Mouse (Mus musculus) embryonic facial prominence, embryonic 10.5 days (tissue): ENCODE results near the gene Cebpb. TPM values are rescaled to one million over a fixed set of nuclear protein-coding genes. Genes with fewer than 3 reads are reported as not detected.
"Not testable (repeated sequence)": the region's sequence is repeated elsewhere in the genome, so short reads cannot be mapped to it uniquely, and the experiment has no call there.

Experiments
- DNase-seq: peaks from one replicate; pipeline ENCODE4 v3.0.0-alpha.2; 2017; ENCODE audit warnings: low spot score
- H3K27ac ChIP-seq: fragments of 300-500 bp; sonication (generic); replicated peaks from 2 replicates; pipeline ENCODE4 v1.5.1; 2016; ENCODE audit warnings: mild to moderate bottlenecking
- H3K27me3 ChIP-seq: fragments of 300-500 bp; sonication (generic); replicated peaks from 2 replicates; pipeline ENCODE4 v1.6.1; 2016; ENCODE audit warnings: low read depth, mild to moderate bottlenecking; ENCODE audit not compliant: poor library complexity, severe bottlenecking
- H3K36me3 ChIP-seq: fragments of 300-500 bp; sonication (generic); replicated peaks from 2 replicates; pipeline ENCODE4 v1.6.1; 2016; ENCODE audit warnings: mild to moderate bottlenecking, moderate library complexity
- H3K4me1 ChIP-seq: fragments of 300-500 bp; sonication (generic); 2 replicates; pipeline ENCODE4 v1.6.1; 2016
- H3K4me3 ChIP-seq: fragments of 300-500 bp; sonication (generic); 2 replicates; pipeline ENCODE4 v1.5.1; 2016; ENCODE audit warnings: mild to moderate bottlenecking, moderate library complexity
- H3K9me3 ChIP-seq: fragments of 300-500 bp; sonication (generic); 2 replicates; pipeline ENCODE4 v1.6.1; 2016; ENCODE audit warnings: mild to moderate bottlenecking
- WGBS: fragments of 180-500 bp; shearing (Covaris S2); methylation state at CpG from one replicate; pipeline ENCODE4 v1.1.7; 2016; 5-methylcytosine and 5-hydroxymethylcytosine counted together
- polyA plus RNA-seq: library from polyadenylated mRNA; unstranded; fragments of >200 nt; fragmentation: Nextera tagmentation; extraction: Ambion mirVana; gene quantifications from 2 replicates; pipeline ENCODE4 v1.2.1, GENCODE M21; 2016

Gene Cebpb
- 1.7 and 1.8 TPM in 2 replicates for polyA plus RNA-seq

DNA sequence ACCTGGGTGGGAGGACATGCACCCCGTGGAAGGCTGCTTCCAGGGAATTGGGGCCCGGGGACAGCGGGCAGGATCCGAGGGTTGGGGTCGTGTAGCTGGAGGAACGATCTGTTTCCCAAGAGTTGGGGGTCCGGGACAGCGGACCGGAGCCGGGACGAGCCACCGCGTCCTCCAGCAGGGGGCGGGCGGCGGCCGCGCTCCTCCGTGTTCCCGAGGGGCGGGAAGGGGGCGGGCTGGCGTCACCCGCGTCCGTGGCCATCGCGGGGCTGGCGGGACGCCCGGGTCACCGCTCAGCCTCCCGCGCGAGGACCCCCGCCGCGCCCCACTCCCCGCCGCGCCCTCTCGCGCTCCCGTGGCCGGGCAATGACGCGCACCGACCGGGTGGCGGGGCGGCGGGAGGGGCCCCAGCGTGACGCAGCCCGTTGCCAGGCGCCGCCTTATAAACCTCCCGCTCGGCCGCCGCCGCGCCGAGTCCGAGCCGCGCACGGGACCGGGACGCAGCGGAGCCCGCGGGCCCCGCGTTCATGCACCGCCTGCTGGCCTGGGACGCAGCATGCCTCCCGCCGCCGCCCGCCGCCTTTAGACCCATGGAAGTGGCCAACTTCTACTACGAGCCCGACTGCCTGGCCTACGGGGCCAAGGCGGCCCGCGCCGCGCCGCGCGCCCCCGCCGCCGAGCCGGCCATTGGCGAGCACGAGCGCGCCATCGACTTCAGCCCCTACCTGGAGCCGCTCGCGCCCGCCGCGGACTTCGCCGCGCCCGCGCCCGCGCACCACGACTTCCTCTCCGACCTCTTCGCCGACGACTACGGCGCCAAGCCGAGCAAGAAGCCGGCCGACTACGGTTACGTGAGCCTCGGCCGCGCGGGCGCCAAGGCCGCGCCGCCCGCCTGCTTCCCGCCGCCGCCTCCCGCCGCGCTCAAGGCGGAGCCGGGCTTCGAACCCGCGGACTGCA, at the start of gene Cebpb:
TSS of gene Cebpb (plus strand) at position 418 of the 954 bp plus-strand sequence.
- WGBS: 1% methylated on average over 147 of the region's 147 CpGs
- Histone ChIP-seq H3K27ac (peak within 1 kb of the TSS; percentile 82), H3K27me3 (peaks cover 69% of the 10 kb centered on the region), H3K4me3 (peak within 1 kb of the TSS; percentile 78), H3K4me1 (peaks cover 30% of the 10 kb centered on the region), H3K36me3 (no peaks in the 10 kb centered on the region), H3K9me3 (no peaks in the 10 kb centered on the region)
- DNase-seq: peak; percentile 81

- peak; percentile 44 for DNase-seq
- WGBS: 83% methylated on average over 3 of the region's 3 CpGs
- H3K4me3 ChIP-seq: no peak overlapping the region
These were observed 48.4 kb upstream of the Cebpb start for GRCm38 (mm10) chr2:167640279-167640678.

GRCm38 (mm10) chr2:167641337-167641736, 47.4 kb upstream of the Cebpb start:
- Histone ChIP-seq H3K36me3 (peaks cover 41% of the 10 kb centered on the region), H3K27ac (no peak overlapping the region), H3K9me3 (no peaks in the 10 kb centered on the region), H3K27me3 (no peaks in the 10 kb centered on the region), H3K4me1 (no peaks in the 10 kb centered on the region), H3K4me3 (no peak overlapping the region)
- 50% methylated on average over 8 of the region's 8 CpGs for WGBS
- peak; percentile 33 for DNase-seq

More at GRCm38 (mm10) chr2:167640279-167640678, 48.4 kb upstream of the Cebpb start:
- no peaks in the 10 kb centered on the region for H3K4me1 ChIP-seq
- H3K9me3 ChIP-seq: no peaks in the 10 kb centered on the region
- peaks cover 30% of the 10 kb centered on the region for H3K36me3 ChIP-seq
- H3K27ac ChIP-seq: no peak overlapping the region
- no peaks in the 10 kb centered on the region for H3K27me3 ChIP-seq

GRCm38 (mm10) chr2:167642164-167642563, 46.6 kb upstream of the Cebpb start:
- no peaks in the 10 kb centered on the region for H3K4me1 ChIP-seq
- H3K9me3 ChIP-seq: no peaks in the 10 kb centered on the region
- H3K4me3 ChIP-seq: no peak overlapping the region
- no peak overlapping the region for H3K27ac ChIP-seq
- 88% methylated on average over 6 of the region's 6 CpGs for WGBS
- peaks cover 49% of the 10 kb centered on the region for H3K36me3 ChIP-seq
- no peak for DNase-seq
- H3K27me3 ChIP-seq: no peaks in the 10 kb centered on the region

DNA sequence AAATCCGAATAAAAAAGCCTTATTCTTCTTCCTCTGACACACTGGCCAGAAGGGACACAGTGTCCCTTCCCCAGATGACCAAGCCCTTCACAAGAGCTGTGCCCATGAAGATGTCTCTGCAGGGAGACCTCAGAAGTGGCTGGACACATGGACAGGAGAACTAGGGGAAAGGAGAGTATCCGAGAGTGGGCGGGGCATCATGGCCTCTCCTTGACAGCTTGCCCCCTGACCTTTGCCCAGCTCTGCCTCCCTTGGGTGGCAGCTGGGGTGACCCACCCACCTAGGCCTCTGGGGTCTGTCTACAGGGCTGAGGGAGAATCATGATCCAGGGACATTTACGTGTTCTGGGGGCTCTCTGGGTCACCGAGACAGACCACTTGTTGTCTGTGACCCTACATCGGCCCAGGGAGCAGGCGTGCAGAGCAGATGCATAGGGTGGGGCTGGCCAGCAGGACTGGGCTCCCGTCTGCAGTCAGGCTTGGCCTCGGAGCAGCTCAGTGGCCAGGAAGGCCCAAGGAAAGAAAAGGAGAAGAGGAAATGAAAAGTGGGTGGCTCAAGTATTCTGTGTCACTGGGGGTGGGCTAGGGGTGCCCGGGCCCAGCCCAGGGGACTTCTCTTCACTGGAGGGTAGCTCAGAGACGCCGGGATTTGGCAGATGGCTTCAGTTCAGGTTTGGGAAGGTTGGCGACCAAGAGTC, 45.2 kb upstream of the Cebpb start:
- peaks cover 62% of the 10 kb centered on the region for H3K36me3 ChIP-seq
- WGBS: 86% methylated on average over 13 of the region's 13 CpGs
- not testable (repeated sequence) for H3K9me3 ChIP-seq, H3K4me1 ChIP-seq, H3K4me3 ChIP-seq, DNase-seq, H3K27ac ChIP-seq, H3K27me3 ChIP-seq

- Histone ChIP-seq H3K27ac (no peak overlapping the region), H3K4me3 (no peak overlapping the region), H3K4me1 (no peaks in the 10 kb centered on the region), H3K36me3 (peaks cover 88% of the 10 kb centered on the region), H3K9me3 (no peaks in the 10 kb centered on the region), H3K27me3 (no peaks in the 10 kb centered on the region)
- 81% methylated on average over 4 of the region's 4 CpGs for WGBS
- no peak for DNase-seq
These were observed 42.3 kb upstream of the Cebpb start for GRCm38 (mm10) chr2:167646411-167646810.

DNA sequence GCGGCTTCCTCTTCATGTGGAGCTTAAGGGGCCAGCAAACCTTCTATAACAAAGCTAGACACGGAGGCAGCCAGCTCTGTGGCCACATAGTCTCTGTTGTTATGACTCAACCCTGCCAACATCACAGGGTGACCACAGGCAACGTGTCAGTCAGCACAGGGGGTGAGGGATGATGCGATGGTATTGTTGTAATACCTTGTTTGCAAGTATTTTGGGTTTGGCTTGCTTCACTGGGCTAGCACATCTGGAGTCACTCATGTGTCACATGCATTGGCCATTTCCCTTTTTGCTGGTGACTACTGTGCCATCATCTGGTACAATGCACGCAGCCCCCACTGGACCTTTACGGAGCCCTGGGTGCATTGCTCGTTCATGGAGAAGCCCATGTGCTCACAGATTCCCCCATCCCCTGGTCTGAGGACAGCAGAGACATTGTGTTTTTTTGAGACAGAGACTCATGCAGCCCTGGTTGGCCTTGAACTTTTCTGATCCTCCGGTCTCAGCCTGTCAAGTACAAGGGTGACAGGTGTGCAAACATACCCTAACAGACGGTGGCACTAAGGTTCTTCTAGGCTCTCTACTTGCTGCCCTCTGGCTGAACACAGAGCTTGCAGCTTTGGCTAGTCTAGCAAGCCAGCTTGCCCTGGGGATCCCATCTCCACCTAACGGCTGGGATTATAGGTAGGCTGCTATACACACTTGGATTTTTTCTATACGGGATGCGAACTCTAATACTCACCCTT, 39.3 kb upstream of the Cebpb start:
- no peaks in the 10 kb centered on the region; the same call in 1 of the 2 replicates for H3K4me1 ChIP-seq
- no peaks in the 10 kb centered on the region for H3K9me3 ChIP-seq
- no peak for DNase-seq
- 90% methylated on average over 12 of the region's 12 CpGs for WGBS
- peaks cover 96% of the 10 kb centered on the region for H3K36me3 ChIP-seq
- no peak overlapping the region for H3K4me3 ChIP-seq
- no peaks in the 10 kb centered on the region for H3K27me3 ChIP-seq
- no peak overlapping the region for H3K27ac ChIP-seq

DNA sequence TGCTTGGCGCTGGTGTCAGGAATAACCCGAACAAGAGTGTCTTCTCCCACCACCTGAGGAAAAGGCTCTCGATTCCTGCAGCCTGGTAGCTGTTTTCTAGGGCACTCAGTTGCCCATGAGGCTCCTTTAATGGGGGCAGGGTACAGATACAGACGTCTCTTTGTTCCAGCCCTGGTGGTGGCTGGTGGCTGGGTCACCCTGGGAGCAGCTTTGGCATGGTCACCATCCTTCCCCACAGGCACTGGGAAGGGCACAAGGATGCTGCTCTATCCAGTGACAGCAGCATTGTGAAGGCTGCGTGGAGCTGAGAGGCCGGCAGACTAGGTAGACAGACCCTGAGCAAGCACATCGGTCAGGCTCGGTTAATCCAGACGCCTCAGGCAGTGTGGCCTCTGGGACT, 37.1 kb upstream of the Cebpb start:
- peaks cover 1% of the 10 kb centered on the region for H3K4me1 ChIP-seq
- no peak overlapping the region for H3K27ac ChIP-seq
- no peak for DNase-seq
- 76% methylated on average over 9 of the region's 9 CpGs for WGBS
- no peak overlapping the region for H3K4me3 ChIP-seq
- H3K27me3 ChIP-seq: no peaks in the 10 kb centered on the region
- H3K9me3 ChIP-seq: no peaks in the 10 kb centered on the region
- H3K36me3 ChIP-seq: peaks cover 88% of the 10 kb centered on the region

DNA sequence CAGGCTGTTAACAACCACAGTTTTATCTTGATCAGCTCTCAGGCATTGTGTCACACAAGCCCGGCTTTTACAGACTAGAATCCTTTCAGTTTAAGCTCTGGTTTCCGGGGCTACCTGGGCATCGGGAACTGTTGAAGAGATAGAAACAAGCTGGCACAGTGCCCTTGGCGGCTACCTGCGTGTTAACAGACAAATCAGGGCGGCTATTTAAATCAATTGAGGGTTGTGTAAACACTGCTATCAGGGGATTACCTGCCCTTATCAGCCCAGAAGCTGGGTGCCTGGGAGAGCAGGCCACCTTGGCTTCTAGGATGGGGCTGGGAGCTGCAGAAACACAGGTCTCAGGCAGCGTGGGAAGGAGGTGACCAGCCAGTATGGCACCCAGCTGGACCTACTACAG, 36.0 kb upstream of the Cebpb start:
- Histone ChIP-seq H3K4me3 (no peak overlapping the region), H3K36me3 (peaks cover 88% of the 10 kb centered on the region), H3K27ac (no peak overlapping the region), H3K4me1 (peaks cover 8% of the 10 kb centered on the region), H3K9me3 (no peaks in the 10 kb centered on the region), H3K27me3 (no peaks in the 10 kb centered on the region)
- WGBS: 88% methylated on average over 7 of the region's 7 CpGs
- DNase-seq: no peak

- H3K27me3 ChIP-seq: no peaks in the 10 kb centered on the region
- H3K4me3 ChIP-seq: no peak overlapping the region
- peaks cover 31% of the 10 kb centered on the region for H3K4me1 ChIP-seq
- 86% methylated on average over 10 of the region's 10 CpGs for WGBS
- no peak for DNase-seq
- no peak overlapping the region for H3K27ac ChIP-seq
- H3K9me3 ChIP-seq: no peaks in the 10 kb centered on the region
- H3K36me3 ChIP-seq: peaks cover 77% of the 10 kb centered on the region
These were observed 33.7 kb upstream of the Cebpb start for GRCm38 (mm10) chr2:167654911-167655600.

GRCm38 (mm10) chr2:167656629-167657478, 31.9 kb upstream of the Cebpb start:
- 80% methylated on average over 16 of the region's 16 CpGs for WGBS
- Histone ChIP-seq H3K9me3 (no peaks in the 10 kb centered on the region), H3K27ac (0 out of 2 replicates have a peak overlapping the region, but pooled peaks have one; percentile 5), H3K4me3 (no peak overlapping the region), H3K4me1 (peaks cover 44% of the 10 kb centered on the region), H3K27me3 (no peaks in the 10 kb centered on the region), H3K36me3 (peaks cover 60% of the 10 kb centered on the region)
- no peak for DNase-seq
